Mouse (Mus musculus): Measurements from ENCODE around the gene Otop2.

Otop2 gene

DNA sequence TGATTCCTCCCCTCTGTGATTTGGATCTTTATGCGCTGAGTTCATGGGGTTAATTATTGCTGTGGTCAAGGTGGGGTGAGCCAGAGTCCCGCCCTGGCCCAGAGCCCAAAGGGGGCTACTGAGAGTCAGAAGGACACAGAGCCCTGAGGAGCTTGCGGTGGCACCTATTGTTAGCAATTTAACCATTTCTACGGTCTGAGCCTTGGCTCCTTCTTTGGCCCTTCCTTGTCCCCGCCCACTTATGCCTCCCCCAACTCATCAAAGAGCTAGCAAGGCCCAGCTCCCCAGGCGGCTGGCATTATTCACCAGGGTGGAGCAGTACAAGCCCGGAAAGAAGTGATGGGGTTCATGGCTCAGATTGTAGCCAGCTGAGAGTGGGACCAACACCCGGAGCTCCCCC is at the start of gene Otop2:
Otop2 (plus strand) TSS at position 301 of the 400 bp plus-strand sequence.
- no peak for DNase-seq (ENCODE audit: low read depth, low spot score)

DNA sequence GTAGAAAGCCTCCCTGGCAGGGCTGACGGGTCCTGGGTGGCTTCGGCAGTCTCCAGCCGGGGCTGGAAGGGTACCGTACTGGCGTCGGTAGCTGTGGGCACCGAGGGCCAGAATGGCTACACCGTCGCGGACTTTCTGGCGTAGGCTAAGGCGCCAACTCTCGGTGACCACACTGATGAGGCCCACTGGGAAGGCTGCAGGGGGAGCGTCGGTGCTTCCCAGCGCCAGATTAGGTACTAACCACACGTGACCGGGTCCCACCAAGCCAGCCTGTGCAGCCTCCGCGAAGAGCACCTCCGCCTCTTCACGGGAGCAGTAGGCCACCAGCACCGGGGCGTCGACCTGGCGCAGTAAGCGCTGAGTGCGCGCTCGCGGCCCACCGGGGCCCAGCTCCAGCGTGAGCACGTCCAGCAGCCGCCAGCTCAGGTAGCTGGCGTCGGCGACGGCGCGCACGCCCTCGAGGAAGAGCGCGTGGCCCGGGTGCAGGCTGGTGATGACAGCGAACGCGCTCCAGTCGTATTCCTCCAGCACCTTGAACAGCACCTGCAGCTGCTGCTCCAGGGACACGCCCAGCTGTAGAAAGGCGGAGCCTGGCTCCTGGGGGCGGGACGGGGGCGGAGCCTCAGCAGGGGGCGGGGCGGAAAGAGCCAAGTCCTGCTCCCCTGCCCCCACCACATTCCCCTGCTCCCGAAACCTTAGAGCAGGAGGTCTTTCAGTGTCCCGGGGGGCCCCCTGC is 49.0 kb upstream of the Otop2 start:
- DNase-seq (ENCODE audit: low read depth, low spot score): no peak

DNA sequence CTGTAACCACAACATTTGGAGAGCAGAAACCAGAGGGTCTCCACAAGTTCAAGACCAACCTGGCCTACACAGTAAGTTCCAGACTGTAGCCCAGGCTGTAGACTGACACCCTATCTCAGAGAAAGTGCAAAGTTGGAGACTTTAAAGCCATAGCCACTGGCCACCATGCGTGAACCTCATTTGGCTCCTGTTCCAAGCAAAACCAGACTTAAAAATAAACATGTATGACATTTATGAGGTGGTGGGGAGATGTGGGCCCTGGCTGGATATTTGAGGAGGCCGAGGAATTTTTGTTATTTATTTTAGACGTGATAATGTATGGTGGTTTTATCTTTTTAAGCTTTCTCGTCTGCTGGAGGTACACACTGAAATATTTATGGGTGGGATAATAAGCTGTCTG is 47.8 kb upstream of the Otop2 start:
- no peak for DNase-seq (ENCODE audit: low read depth, low spot score)

DNA sequence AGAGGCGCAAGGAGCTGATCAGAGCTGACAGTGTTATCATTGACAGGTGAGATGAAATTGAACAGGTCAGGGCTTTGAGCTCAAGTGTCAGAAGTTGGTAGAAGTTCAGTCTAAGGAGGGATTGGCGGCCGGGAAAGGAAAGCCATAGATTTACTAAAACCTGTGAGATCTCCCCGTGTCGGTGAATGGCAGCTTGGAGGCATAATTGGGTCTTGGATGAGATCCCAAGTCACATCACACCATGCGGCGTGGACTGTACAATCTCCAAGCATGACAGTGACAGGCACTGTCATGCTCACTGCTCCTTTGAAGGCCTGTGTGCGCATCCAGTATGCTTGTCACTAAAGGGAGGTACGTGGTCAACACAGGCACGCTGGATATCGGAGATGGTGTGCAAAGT is 44.0 kb upstream of the Otop2 start:
- no peak for DNase-seq (ENCODE audit: low read depth, low spot score)

DNA sequence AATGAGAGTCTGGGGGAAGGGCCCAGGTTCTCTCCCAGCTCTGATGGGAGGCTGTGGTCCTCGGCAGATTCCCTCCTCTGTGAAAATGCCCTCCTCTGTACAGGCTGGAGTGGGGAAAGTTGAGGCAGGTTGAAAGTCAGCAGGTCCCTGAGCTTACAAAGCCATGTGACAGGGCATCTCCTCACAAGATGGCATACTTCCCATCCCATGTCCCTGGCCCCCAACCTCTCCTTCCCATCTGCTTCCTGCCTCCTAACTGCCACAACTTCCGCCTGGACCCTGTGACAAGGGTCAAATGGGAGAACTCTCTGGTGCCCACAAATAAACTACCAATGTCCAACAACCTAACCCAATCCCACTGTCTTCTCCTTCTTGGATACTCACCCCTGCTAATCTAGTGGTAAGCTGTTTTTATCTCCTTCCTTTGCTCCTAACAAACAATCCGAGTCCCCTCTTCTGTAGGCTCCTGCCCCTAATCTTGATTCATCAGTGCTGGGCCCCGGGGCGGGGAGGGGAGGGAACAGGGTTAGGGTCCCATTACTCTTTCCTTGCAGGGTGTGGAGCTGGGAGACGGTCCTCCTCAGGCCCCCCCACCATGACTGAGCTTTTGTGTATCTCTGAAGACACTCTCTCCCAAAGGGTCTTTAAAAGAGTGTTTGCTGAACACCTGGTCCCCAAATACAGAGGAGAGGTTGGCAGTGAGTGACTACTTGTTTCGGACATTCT is 42.7 kb upstream of the Otop2 start:
- no peak for DNase-seq (ENCODE audit: low read depth, low spot score)

DNA sequence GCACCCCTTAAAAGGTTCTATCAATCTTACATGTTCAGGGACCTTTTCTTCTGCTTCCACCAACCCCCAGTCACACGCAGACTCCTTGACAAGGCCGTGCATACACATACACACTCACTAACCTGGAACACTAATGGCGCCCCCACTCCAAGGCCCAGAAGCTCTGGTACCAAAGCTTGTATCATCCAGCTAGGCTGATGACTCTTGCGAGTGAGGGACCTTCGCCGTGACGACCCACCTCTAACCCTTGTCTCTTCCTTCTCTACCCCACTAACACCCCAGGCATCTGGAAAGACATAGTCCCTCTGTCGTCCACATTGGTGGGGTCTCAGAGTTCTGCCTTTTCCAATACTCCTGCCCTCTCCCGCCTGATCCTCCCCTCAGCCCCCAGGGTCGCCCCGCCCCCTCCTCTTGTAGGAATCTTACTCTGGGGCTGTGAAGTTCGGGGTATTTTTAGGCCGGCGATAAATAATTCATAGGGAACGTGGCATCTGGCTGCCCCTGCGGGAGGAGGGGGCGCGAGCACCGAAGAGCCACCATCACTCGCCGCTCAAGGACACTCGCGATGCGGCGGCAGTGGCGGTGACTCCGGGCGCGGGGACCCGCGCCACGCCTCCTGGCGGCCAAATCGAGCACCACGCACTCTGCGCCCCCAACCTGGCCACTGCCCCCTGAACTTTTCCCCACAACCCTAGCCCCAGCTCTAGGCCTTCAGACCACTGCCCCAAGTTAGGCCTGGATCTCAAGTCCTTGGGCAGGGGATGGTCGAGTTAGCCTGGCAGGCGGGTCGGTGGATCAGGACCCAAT is 41.9 kb upstream of the Otop2 start:
- no peak for DNase-seq (ENCODE audit: low read depth, low spot score)

DNA sequence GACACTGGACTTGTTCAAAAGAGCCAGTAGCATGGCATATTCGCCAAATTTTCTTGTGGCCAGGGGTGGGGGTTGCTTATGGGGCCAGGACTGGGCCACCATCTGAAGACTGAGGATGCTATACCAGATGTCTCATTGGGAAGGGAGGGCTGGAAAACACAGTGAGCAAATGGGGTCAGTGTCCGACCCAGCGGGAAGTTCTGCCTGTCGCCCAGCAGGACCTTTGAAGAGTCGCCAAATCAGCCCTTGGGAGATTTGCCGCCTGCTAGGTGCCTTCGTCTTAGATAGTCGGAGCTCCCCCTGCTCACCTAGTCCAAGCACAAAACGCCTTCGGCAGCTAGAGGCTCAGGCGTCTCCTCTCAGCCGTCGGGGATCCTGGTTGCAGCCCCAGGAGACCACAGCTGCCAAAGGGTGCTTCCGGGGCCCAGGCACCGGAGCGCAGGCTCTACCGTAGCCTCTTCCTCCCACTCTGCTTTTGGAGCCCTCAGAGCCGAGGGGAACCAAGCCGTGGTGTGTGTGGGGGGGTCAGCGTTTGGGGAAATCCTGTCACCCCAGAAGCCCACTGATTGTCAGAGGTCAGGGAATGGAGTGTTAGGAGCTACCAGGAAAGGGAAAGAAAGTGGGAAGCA is 41.1 kb upstream of the Otop2 start:
- no peak for DNase-seq (ENCODE audit: low read depth, low spot score)

DNA sequence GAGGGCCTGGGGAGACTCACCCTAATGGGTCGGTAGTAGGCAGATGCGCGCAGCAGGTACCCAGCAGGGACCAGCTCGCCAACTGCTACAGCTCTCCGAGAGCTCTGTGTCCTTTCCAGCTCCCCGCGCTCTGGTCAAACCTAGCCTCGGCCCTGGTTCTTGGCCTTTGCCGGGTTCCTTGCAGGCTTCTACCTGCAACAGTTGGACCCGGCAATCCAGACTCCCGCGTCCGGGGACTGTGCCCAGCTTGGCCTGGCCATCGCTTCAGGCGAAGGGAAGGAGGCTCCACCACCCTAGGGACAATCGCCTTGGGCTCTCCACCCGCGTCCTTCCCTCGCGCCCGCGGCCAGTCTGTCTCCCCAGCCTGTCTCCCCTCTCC is 40.6 kb upstream of the Otop2 start:
- DNase-seq (ENCODE audit: low read depth, low spot score): no peak

DNA sequence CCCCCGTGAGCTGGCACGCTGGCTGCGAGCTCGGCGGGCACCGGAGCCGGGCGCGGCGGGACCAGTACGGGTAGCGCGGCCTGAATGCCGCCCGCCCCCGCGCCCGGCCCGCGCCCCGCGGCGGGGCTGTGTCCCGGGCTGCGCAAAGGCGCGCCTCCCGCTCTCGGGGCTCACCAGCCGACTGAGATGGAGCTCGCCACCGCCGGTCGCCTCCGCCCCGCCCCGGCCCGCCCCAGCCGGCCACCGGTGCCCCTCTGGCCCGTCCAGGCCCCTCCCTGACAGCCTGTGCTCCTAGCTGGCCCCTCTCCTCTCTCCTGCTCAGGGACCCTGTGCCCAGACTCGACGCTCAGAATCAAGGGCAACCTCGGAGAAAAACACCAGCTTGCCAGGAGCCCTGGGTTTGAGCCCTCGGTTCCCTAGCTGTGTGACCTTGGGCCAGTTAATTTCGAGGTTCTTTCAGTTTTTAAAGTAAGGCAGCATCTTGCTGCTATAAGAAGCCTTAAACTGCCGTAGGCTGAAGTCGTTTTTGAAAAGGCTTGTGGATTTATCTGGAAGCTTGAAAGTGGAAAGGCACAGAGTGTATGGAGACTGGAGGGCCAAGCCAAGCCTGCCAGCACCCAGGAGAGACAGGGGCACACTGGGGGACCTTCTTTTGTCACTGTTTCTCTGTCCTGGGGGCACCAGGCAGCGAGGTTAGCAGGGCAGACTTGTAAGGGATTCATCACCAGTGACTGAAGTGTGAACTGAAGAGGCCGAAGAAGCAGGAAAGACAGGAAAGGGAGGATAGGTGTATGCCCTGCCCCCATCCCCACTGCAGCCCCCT is 39.7 kb upstream of the Otop2 start, which contains the start of gene Grin2c:
Grin2c (minus strand) TSS at position 183 of the 823 bp plus-strand sequence.
- no peak for DNase-seq (ENCODE audit: low read depth, low spot score)

DNA sequence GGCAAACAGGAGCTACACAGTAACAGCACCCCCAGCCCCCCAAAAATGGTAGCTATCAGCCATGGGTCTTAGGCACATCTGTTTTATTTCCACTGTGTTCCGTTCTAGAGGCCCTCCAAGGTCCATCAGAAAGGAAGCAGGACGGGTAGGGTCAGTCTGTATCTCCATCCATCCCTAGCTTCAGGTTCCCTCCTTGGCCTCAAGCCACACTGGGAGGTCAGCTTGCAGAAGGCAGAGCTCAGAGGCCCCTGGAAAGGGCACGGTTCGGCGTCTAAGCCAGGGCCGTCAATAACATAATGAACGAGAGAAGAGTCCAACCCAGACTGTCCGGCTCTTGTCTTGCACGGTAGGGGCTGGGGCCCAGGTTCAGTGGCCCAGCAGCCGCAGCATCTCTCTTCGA is 39.0 kb upstream of the Otop2 start:
- no peak for DNase-seq (ENCODE audit: low read depth, low spot score)

DNA sequence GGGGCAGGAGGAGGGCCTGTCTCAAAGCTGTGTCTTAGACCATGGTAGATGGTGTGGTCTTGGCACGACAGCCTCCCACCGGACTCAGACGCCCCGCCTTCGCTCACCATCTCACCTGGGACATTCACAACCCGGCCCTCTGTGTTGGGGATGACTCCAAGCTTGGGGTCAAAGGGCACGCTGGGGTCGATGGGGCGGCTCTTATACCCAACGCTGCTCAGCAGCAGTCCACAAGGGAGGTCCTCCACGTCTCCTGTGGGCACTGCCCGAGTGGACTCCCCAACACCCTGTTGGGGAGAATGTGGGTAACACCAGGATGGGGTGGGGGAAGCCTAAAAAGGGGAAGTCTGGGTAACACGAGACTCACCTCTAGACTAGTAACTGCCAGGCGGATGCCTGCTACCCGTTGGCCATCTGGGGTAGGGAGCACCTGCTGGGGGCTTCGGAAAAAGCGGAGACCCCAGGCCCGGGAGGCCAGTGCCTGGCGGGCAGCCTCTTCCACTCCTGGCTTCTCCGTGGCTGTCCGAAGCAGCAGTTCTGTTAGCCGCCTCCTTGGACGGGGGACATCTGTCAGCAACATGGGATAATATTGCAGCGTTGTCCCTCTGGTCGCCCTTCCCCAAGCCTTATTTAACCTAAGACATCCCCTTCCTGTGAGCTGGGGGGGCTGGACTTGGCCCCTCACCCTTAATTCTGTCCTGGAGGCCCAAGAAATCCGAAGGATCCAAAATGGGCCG is 37.5 kb upstream of the Otop2 start:
- DNase-seq (ENCODE audit: low read depth, low spot score): no peak

DNA sequence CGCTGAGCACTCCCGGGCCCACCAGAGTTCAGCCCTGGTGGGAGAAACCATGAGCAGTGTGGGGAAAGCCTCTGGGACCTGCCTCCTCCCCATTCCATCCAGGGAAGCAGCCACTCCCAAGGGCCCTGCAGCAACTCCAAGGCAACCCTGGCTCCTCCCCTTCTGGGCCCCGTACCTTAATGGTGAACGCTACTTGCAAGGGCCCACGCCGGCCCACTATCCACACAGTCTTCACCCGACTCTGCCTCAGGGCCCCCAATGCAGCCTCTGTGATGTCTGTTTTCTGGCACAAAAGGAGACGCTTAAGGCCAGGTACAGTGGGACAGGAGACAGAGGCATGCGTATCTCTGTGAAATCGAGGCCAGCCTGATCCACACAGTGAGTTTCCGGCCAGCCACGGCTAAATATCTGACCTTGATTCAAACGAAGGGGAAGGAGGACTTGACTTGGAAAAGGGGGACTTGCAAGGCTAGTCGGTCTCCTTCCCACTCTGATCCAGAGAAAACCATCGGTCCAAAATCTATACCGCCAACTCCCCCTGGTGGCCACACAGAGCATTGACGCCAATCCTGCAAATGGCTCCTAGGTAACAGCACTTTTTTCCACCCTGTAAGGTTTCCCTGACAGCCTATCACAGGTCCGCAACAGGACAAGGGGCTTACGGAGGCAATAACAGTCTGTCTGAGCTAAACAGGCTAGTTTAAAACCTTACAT is 36.7 kb upstream of the Otop2 start:
- DNase-seq (ENCODE audit: low read depth, low spot score): peak; percentile 52

DNA sequence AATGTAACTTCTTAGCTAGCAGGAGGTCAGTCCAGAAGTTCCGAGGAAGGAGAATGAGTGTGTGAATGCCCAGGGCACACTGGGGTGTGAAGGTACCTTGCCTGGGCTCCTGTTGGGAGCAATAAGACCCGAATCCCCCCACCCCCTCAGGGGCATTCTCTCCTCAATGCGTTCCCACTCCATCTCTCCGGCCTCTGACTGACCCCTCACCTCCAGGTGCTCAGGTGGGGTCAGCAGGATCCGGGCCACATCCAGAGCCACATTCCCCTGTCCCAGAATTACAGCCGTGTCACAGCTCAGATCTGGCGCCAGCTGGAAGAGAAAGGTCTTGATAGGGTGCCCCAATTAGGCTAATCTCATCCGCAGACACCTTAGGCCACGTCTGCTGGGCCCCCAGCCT is 35.9 kb upstream of the Otop2 start:
- no peak for DNase-seq (ENCODE audit: low read depth, low spot score)

DNA sequence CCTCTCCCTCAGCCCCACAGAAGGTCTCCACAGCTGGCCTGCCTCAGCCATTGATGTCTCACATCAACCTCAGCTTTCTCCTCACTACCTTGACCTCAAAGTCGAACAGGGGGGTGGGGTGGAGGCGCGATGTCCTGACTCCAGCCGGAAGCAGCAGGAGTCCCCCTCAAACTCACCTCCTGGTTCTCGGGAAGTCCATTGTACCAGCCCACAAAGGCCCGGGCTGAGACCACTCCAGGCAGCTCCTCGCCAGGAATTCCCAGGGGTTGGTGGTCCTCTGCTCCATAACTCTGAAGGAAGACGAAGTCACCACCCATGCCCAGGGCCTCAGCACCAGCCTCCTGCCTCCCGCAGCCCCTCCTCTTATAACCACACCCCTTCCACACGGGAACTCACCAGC is 35.5 kb upstream of the Otop2 start:
- DNase-seq (ENCODE audit: low read depth, low spot score): no peak

DNA sequence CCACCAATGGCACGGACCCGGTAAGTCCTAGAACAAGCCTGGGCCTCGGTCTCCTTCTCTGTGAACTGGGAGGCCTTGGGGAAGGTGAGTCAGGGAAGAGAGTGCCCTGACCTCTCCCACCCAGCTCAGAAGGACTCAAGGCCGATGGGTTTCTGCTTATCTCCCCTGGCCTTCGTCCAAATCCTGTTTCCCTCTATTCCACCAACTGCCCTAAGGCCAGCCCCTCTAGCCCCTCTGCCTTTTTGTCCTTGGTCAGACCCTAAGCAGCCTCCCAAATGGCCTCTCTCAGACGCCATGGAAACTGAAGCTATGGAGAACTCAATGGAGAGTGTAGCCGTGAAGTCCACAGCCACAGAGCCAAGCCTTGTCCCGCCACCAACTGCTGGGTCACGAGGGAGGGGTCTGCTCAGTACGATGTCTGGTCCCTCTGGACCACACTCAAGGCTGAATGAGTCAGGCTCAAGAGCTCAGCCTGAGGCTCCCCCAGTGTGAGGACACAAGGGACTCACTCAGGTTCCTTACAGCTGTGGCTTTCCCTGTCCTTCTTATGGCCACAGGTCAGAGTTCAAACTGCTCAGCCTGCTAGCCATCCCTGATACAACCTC is 34.0 kb upstream of the Otop2 start:
- DNase-seq (ENCODE audit: low read depth, low spot score): no peak

DNA sequence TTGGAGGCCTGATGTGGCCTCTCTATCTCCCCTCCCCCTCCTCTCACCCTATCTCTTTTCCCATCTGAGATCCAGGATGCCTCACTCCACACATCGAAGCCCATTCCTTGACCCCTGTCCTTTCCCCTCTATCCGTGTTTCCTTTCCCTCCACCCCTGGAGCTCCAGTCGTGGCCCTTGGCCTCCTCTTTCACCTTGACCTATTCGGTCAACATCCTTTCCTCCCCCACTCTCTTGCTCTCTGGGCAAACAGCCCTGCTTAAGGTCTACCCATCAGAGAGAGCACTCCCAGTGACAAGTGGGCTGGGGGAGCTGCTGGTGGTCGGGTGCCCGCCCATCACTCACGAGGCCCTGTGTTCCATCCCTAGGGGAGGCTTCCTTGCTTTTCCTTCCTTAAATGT is 33.2 kb upstream of the Otop2 start:
- DNase-seq (ENCODE audit: low read depth, low spot score): no peak

DNA sequence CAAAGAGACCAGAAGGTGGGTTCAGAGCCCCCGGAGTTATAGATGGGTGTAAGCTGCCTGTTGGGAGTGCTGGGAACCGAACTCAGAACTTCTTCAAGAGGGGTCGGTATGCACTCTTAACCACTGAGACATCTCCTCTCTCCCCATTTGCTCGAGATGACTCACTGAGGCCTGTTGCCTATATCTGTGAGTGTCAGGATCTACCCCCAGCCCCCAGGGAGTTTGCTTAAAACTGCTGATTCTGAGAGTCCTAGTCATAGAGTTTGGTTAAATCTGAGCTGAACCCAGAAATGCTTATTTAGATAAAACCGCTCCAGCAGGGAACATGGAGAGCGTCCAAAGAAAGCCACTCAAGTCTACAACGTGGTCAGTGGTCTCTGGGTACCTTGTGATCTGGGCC is 32.8 kb upstream of the Otop2 start:
- DNase-seq (ENCODE audit: low read depth, low spot score): no peak

DNA sequence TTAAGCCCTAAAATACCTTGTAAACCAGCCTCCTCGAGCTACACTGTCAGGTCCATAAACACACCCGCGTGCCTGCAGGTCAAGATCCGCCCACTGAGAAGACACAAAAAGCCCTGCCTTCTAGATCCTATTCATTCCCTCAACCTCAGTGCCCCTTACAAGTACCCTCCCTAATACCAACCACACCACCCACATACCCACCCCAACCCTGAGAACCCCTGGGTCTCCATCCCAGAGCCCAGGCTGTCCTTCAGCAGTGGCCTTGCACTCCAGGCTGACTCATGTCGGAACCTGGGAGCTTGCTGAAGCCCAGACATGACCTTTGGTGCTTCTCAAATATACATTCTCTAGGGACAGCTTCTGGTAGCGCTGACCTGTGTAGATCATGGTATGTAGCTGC is 32.2 kb upstream of the Otop2 start:
- no peak for DNase-seq (ENCODE audit: low read depth, low spot score)

DNA sequence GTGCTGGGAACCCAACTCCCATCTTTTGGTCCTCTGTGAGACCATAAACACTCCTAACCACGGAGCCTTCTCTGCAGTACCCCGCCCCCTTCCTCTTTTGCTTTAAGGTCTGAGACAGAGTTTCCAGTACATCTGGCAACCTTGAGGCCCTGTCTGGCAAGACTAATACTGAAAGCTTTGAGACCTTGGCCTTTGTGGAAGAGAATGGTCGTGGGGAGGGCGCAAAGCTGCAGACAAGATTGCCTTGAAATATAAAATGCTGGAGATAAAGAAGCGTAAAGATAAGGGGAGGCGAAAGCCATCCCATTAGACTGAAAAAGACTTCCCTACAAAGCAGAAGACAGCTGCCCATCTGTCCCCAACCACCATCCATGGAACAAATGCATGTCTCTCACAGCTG is 31.5 kb upstream of the Otop2 start:
- DNase-seq (ENCODE audit: low read depth, low spot score): no peak
